Mouse (Mus musculus): ENCODE results near the gene Vmn1r181.
"Not testable (repeated sequence)": the region's sequence is repeated elsewhere in the genome, so short reads cannot be mapped to it uniquely, and the experiment has no call there.

GRCm38 (mm10) chr7:23974315-23974714 is at the start of gene Vmn1r181:
- TF ChIP-seq CTCF (conservative IDR thresholded peaks at IDR 0.05; ENCODE audit: insufficient read depth, insufficient read length, low read depth, low read length); POLR2A (IDR thresholded peaks at IDR 0.05; ENCODE audit: low read depth, low read length): not testable (repeated sequence)
